Mouse (Mus musculus): ENCODE results near the gene Trim28.

DNA sequence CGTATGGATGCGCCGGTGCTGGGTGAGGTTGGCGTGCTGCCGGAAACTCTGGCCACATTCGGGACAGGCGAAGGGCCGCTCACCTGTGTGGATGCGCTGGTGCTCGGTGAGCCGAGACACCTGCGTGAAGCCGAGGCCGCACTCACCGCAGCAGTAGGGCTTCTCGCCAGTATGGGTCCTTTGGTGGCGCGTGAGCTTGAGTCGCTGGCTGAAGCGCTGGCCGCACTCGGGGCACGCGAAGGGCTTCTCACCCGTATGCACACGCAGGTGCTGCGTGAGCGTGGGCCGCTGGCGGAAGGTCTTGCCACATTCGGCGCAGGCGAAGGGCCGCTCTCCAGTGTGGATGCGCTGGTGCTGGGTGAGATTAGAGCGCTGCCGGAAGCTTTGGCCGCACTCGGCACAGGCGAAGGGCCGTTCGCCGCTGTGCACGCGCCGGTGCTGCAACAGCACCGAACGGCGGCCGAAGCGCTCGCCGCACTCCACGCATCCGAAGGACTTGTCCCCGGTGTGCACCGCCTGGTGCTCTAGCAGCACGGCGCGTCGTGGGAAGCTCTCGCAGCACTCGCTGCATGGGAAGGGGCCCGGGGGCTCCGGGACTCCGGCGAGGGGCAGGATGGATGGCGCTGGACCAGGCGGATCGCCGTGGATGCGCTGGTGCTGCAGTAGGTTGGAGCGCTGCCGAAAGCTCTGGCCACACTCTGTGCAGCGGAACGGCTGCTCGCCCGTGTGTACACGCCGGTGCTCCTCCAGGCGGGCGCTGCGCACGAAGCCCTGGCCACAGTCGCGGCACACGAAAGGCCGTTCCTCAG is 44.7 kb downstream of the Trim28 start:
- TF ChIP-seq CTCF (IDR thresholded peaks at IDR 0.05; ENCODE audit: extremely low read depth, insufficient read length, insufficient replicate concordance, low read depth, low read length), result no peak
- no peak for TF ChIP-seq POLR2A (IDR thresholded peaks at IDR 0.05; ENCODE audit: low read depth, low read length)

All from small intestine, adult 2 months (tissue).